Mouse (Mus musculus) hindbrain, embryonic 13.5 days (tissue): ENCODE results near the gene Arhgap6. TPM values are rescaled to one million over a fixed set of nuclear protein-coding genes. Genes with fewer than 3 reads are reported as not detected.
"Not testable (repeated sequence)": the region's sequence is repeated elsewhere in the genome, so short reads cannot be mapped to it uniquely, and the experiment has no call there.

Source experiments
- ATAC-seq: fragments of 200-750 bp; cut with Nextera tagmentation; 2 replicates; pipeline ENCODE4 v1.8.0; 2017; ENCODE audit warnings: moderate TSS enrichment; ENCODE audit not compliant: low FRiP score
- H3K27ac ChIP-seq: fragments of 300-500 bp; sonication (generic); 2 replicates; pipeline ENCODE4 v1.5.1; 2015; ENCODE audit warnings: inconsistent platforms, mild to moderate bottlenecking, moderate library complexity
- H3K27me3 ChIP-seq: fragments of 300-500 bp; sonication (generic); 2 replicates; pipeline ENCODE4 v1.6.1; 2015; ENCODE audit warnings: mild to moderate bottlenecking, inconsistent platforms
- H3K36me3 ChIP-seq: fragments of 300-500 bp; sonication (generic); 2 replicates; pipeline ENCODE4 v1.6.1; 2015; ENCODE audit warnings: mild to moderate bottlenecking, inconsistent platforms
- H3K4me1 ChIP-seq: fragments of 300-500 bp; sonication (generic); replicated peaks from 2 replicates; pipeline ENCODE4 v1.6.1; 2015; ENCODE audit warnings: inconsistent platforms
- H3K4me2 ChIP-seq: fragments of 300-500 bp; sonication (generic); 2 replicates; pipeline ENCODE4 v1.6.1; 2015; ENCODE audit warnings: inconsistent platforms, mild to moderate bottlenecking, moderate library complexity
- H3K4me3 ChIP-seq: fragments of 300-500 bp; sonication (generic); 2 replicates; pipeline ENCODE4 v1.5.1; 2015; ENCODE audit warnings: mild to moderate bottlenecking, inconsistent platforms
- H3K9ac ChIP-seq: fragments of 300-500 bp; sonication (generic); 2 replicates; pipeline ENCODE4 v1.6.1; 2015; ENCODE audit warnings: mild to moderate bottlenecking, inconsistent platforms
- H3K9me3 ChIP-seq: fragments of 300-500 bp; sonication (generic); 2 replicates; pipeline ENCODE4 v1.6.1; 2016; ENCODE audit warnings: inconsistent platforms
- WGBS: fragments of 180-500 bp; shearing (Covaris S2); methylation state at CpG from one replicate; pipeline ENCODE4 v1.1.7; 2015; 5-methylcytosine and 5-hydroxymethylcytosine counted together
- polyA plus RNA-seq: library from polyadenylated mRNA; unstranded; fragments of >200 nt; fragmentation: Nextera tagmentation; extraction: Ambion mirVana; gene quantifications from 2 replicates; pipeline ENCODE4 v1.2.1, GENCODE M21; 2015

Arhgap6 gene
- polyA plus RNA-seq, 1 experiment from 2014 or later = 1.3 TPM

DNA sequence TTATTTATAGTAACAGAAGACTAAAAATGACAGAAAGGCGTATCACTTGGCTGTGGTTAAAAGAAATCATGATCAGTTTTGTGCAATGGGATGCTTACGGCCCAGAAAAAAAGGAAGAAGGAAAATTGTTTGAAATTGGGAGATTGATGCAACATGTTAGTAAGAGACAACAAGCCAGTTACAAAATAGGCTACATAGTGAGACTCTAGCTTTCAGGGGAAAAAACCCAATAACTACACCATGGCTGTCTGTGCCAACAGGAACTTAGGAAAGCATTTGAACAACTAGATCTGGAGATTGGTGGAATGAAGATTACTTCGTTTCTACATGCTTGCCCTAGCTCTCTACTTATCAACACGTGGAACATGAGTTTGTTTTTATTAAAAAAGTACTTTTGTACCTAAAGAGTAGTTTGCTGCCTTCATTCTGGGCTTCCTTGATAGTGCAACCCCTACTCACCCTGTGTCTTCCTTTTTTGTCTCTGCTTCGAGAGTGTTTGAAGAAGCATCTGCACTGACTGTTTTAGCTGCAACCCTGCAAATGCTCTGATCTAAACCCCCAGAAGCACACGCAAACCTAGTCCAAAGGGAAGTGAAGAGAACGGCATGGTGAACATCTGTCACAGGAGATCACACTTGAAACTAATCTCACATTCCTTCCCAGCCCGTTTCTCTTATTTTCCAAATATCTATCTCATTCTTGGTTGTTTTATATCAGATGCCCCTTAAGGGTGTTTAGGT, 468.7 kb downstream of the Arhgap6 start:
- Histone ChIP-seq H3K27ac (no peak overlapping the region), H3K36me3 (no peaks in the 10 kb centered on the region), H3K9me3 (no peaks in the 10 kb centered on the region), H3K4me2 (no peak overlapping the region), H3K4me1 (no peaks in the 10 kb centered on the region), H3K27me3 (peaks cover 20% of the 10 kb centered on the region; the same call in 1 of the 2 replicates), H3K4me3 (no peak overlapping the region), H3K9ac (no peak overlapping the region)
- ATAC-seq = no peak
- WGBS = 74% methylated on average over 8 of the region's 8 CpGs

DNA sequence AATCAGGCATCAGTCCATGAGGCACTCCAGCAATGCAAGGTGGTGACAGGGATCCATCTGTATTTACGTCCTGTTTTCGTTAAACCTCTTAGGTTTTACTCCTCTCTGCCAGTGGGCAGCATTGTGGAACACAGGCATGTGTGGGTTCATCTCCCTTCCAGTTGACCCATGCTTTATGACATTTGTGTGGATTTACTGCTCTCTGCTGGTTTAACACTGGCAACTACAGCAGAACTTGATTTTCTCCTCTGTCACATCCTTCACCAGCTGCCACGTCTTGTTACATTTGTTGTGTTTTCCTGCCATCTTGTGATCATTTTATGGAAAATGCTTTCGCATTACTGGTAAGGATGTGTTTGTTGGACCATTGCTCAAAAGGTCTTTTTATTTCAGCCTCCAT, 504.7 kb downstream of the Arhgap6 start:
- Histone ChIP-seq H3K4me3 (no peak overlapping the region), H3K36me3 (no peaks in the 10 kb centered on the region), H3K4me1 (no peaks in the 10 kb centered on the region), H3K9me3 (no peaks in the 10 kb centered on the region), H3K9ac (no peak overlapping the region), H3K27me3 (0 out of 2 replicates have a peak, but pooled peaks cover 3% of the 10 kb centered on the region), H3K4me2 (no peak overlapping the region), H3K27ac (no peak overlapping the region)
- ATAC-seq = no peak
- WGBS = 85% methylated on average over 4 of the region's 4 CpGs

- Histone ChIP-seq H3K36me3 (no peaks in the 10 kb centered on the region), H3K4me2 (no peak overlapping the region), H3K9ac (no peak overlapping the region), H3K4me1 (no peaks in the 10 kb centered on the region), H3K9me3 (no peaks in the 10 kb centered on the region), H3K4me3 (no peak overlapping the region), H3K27ac (no peak overlapping the region), H3K27me3 (0 out of 2 replicates have a peak, but pooled peaks cover 3% of the 10 kb centered on the region)
- 72% methylated on average over 26 of the region's 26 CpGs for WGBS
- no peak for ATAC-seq
Measured at GRCm38 (mm10) chrX:169302271-169303045, 507.6 kb downstream of the Arhgap6 start.

- Histone ChIP-seq H3K27me3 (0 out of 2 replicates have a peak, but pooled peaks cover 3% of the 10 kb centered on the region), H3K36me3 (no peaks in the 10 kb centered on the region), H3K27ac (no peak overlapping the region), H3K4me3 (no peak overlapping the region), H3K4me1 (no peaks in the 10 kb centered on the region), H3K4me2 (no peak overlapping the region), H3K9ac (no peak overlapping the region), H3K9me3 (no peaks in the 10 kb centered on the region)
- no peak for ATAC-seq
- 39% methylated on average over 3 of the region's 3 CpGs for WGBS
Measured at GRCm38 (mm10) chrX:169303945-169304344, 509.0 kb downstream of the Arhgap6 start.

DNA sequence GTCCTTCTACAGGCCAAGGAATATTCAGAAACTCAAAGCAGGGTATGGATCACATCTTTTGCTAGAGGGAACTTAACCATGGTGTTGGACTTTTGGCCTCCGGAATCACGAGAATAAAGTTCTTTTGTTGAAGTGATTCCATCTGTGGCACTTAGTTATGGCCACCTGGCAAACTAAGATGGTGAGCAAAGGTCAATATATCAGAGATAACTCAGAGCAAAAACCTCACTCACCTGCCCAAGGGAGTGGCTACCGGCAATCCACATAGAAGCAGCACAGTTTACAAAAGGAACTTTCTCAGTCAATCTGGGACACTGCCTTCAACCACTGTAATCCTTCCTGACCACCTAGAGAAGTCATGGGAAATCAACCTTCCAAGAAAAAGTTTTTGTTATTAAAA, 513.7 kb downstream of the Arhgap6 start:
- WGBS = 91% methylated on average over 3 of the region's 3 CpGs
- H3K4me2 ChIP-seq = no peak overlapping the region
- ATAC-seq = no peak

GRCm38 (mm10) chrX:169319066-169319760, 524.3 kb downstream of the Arhgap6 start:
- WGBS = 60% methylated on average over 12 of the region's 12 CpGs
- Histone ChIP-seq H3K4me1 (peaks cover 12% of the 10 kb centered on the region), H3K4me2 (peak overlapping the region; percentile 56), H3K27ac (no peak overlapping the region), H3K36me3 (no peaks in the 10 kb centered on the region), H3K4me3 (peak overlapping the region; percentile 54), H3K27me3 (peaks cover 3% of the 10 kb centered on the region; the same call in 1 of the 2 replicates), H3K9ac (peak overlapping the region; percentile 80), H3K9me3 (no peaks in the 10 kb centered on the region)
- 0 out of 2 replicates have a peak, but pooled peaks have one; percentile 1 for ATAC-seq

More for the DNA sequence above, 513.7 kb downstream of the Arhgap6 start:
- Histone ChIP-seq H3K9ac (no peak overlapping the region), H3K36me3 (no peaks in the 10 kb centered on the region; the same call in 1 of the 2 replicates), H3K27me3 (no peaks in the 10 kb centered on the region), H3K27ac (no peak overlapping the region), H3K4me3 (no peak overlapping the region), H3K9me3 (no peaks in the 10 kb centered on the region), H3K4me1 (no peaks in the 10 kb centered on the region)

GRCm38 (mm10) chrX:169319945-169320667, 525.2 kb downstream of the Arhgap6 start, which contains the start of gene Hccs:
TSS of gene Hccs (minus strand) at chrX:169320372.
- H3K4me1 ChIP-seq = peaks cover 12% of the 10 kb centered on the region
- H3K4me3 ChIP-seq = peak within 1 kb of the TSS; percentile 54
- H3K4me2 ChIP-seq = peak within 1 kb of the TSS; percentile 56
- peaks cover 3% of the 10 kb centered on the region; the same call in 1 of the 2 replicates for H3K27me3 ChIP-seq
- peak within 1 kb of the TSS; percentile 88 for H3K27ac ChIP-seq
- 15% methylated on average over 73 of the region's 97 CpGs for WGBS
- ATAC-seq = peak; percentile 100
- H3K36me3 ChIP-seq = no peaks in the 10 kb centered on the region
- H3K9ac ChIP-seq = peak within 1 kb of the TSS; percentile 80
- no peaks in the 10 kb centered on the region for H3K9me3 ChIP-seq

DNA sequence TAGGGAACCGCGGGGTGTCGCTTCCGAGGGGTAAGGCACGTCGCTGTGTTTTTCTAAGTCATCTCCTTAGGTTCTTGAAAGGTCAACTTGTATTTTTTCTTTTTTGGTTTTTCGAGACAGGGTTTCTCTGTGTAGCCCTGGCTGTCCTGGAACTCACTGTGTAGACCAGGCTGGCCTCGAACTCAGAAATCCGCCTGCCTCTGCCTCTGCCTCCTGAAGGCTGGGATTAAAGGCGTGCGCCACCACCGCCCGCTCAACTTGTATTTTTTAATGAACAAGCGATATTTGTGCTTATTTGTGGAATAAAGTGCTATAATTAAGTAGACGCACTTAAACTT, 525.7 kb downstream of the Arhgap6 start:
- ATAC-seq = not testable (repeated sequence)
- WGBS = 40% methylated on average over 15 of the region's 15 CpGs

GRCm38 (mm10) chrX:169325929-169326595, 531.2 kb downstream of the Arhgap6 start:
- H3K4me1 ChIP-seq = no peaks in the 10 kb centered on the region
- H3K4me2 ChIP-seq = no peak overlapping the region
- H3K27ac ChIP-seq = no peak overlapping the region
- ATAC-seq = no peak
- peaks cover 5% of the 10 kb centered on the region; the same call in 1 of the 2 replicates for H3K27me3 ChIP-seq
- 84% methylated on average over 3 of the region's 3 CpGs for WGBS
- no peak overlapping the region for H3K4me3 ChIP-seq
- H3K9ac ChIP-seq = no peak overlapping the region
- no peaks in the 10 kb centered on the region for H3K9me3 ChIP-seq
- no peaks in the 10 kb centered on the region for H3K36me3 ChIP-seq

More for the DNA sequence above, 525.7 kb downstream of the Arhgap6 start:
- H3K36me3 ChIP-seq, H3K9me3 ChIP-seq, H3K27me3 ChIP-seq: not testable (repeated sequence)
- Histone ChIP-seq H3K9ac (peak overlapping the region; percentile 80; the same call in 1 of the 2 replicates), H3K4me3 (peak overlapping the region; percentile 54), H3K27ac (peak overlapping the region; percentile 88; the same call in 1 of the 2 replicates), H3K4me2 (peak overlapping the region; percentile 41), H3K4me1 (peaks cover 12% of the 10 kb centered on the region)

- Histone ChIP-seq H3K4me3 (no peak overlapping the region), H3K27me3 (peaks cover 10% of the 10 kb centered on the region; the same call in 1 of the 2 replicates), H3K4me1 (no peaks in the 10 kb centered on the region), H3K36me3 (no peaks in the 10 kb centered on the region), H3K4me2 (no peak overlapping the region), H3K27ac (no peak overlapping the region), H3K9me3 (no peaks in the 10 kb centered on the region), H3K9ac (no peak overlapping the region)
- 38% methylated on average over 3 of the region's 3 CpGs for WGBS
- no peak for ATAC-seq
Measured at GRCm38 (mm10) chrX:169332264-169332663, 537.4 kb downstream of the Arhgap6 start.

DNA sequence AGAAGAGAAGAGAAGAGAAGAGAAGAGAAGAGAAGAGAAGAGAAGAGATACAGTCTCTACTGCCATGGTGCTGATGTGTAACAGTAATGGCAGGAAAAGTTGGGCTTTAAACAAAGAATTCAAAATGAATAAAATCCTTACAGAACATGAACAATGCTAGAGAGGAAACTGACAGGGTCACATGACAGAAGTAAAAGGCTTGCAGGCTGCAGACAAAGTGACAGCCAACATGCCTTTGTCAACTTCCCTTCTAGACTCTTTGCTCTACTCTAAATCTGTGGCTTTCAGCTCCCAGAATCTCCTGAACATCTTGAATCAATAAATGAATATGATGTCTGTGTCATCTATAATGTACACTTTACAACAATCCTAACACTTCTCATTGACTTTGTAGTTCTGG, 542.7 kb downstream of the Arhgap6 start:
- peaks cover 3% of the 10 kb centered on the region; the same call in 1 of the 2 replicates for H3K27me3 ChIP-seq
- H3K9me3 ChIP-seq = no peaks in the 10 kb centered on the region
- H3K36me3 ChIP-seq = no peaks in the 10 kb centered on the region
- H3K4me1 ChIP-seq = no peaks in the 10 kb centered on the region
- H3K4me3 ChIP-seq = no peak overlapping the region
- H3K4me2 ChIP-seq = no peak overlapping the region
- ATAC-seq = no peak
- no peak overlapping the region for H3K9ac ChIP-seq
- H3K27ac ChIP-seq = no peak overlapping the region
